Mouse (Mus musculus) kidney, postnatal 0 days (tissue): ENCODE measurements around the gene Gm5916. TPM values are rescaled to one million over a fixed set of nuclear protein-coding genes. Genes with fewer than 3 reads are reported as not detected.

Experiments
- ATAC-seq: fragments of 200-750 bp; cut with Nextera tagmentation; replicated peaks from 2 replicates; pipeline ENCODE4 v1.8.0; 2017; ENCODE audit warnings: low read depth, moderate number of reproducible peaks, moderate TSS enrichment, moderate library complexity; ENCODE audit not compliant: low FRiP score
- DNase-seq: peaks from one replicate; pipeline ENCODE4 v3.0.0-alpha.2; 2016; ENCODE audit warnings: low spot score
- H3K27ac ChIP-seq: fragments of 300-500 bp; sonication (generic); 2 replicates; pipeline ENCODE4 v1.5.1; 2014; ENCODE audit warnings: mild to moderate bottlenecking
- H3K27me3 ChIP-seq: fragments of 300-500 bp; sonication (generic); 2 replicates; pipeline ENCODE4 v1.6.1; 2014; ENCODE audit warnings: low read length, mixed read lengths; ENCODE audit not compliant: insufficient read depth
- H3K36me3 ChIP-seq: fragments of 300-500 bp; sonication (generic); 2 replicates; pipeline ENCODE4 v1.6.1; 2014; ENCODE audit warnings: low read length, mixed read lengths; ENCODE audit not compliant: insufficient read depth
- H3K4me1 ChIP-seq: fragments of 300-500 bp; sonication (generic); replicated peaks from 2 replicates; pipeline ENCODE4 v1.6.1; 2014; ENCODE audit warnings: antibody characterized with exemption, low read length, mixed read lengths; ENCODE audit not compliant: insufficient read depth
- H3K4me2 ChIP-seq: fragments of 300-500 bp; sonication (generic); 2 replicates; pipeline ENCODE4 v1.6.1; 2014; ENCODE audit warnings: mild to moderate bottlenecking, low read length, moderate library complexity, mixed read lengths
- H3K4me3 ChIP-seq: fragments of 300-500 bp; sonication (generic); replicated peaks from 2 replicates; pipeline ENCODE4 v1.5.1; 2014; ENCODE audit warnings: low read depth, low read length
- H3K9ac ChIP-seq: fragments of 300-500 bp; sonication (generic); 2 replicates; pipeline ENCODE4 v1.6.1; 2014; ENCODE audit warnings: low read depth, low read length
- H3K9me3 ChIP-seq: fragments of 300-500 bp; sonication (generic); replicated peaks from 2 replicates; pipeline ENCODE4 v1.6.1; 2016; ENCODE audit warnings: low read length, inconsistent platforms, mixed read lengths
- CTCF ChIP-seq: IDR thresholded peaks from 2 replicates; pipeline ENCODE4 v1.5.1; 2016; ENCODE audit warnings: antibody characterized with exemption, low read depth, mild to moderate bottlenecking, moderate library complexity
- WGBS: fragments of 180-500 bp; shearing (Covaris S2); extraction: QIAGEN DNeasy Blood & Tissue Kit; methylation state at CpG from one replicate; pipeline ENCODE4 v1.1.7; 2014; 5-methylcytosine and 5-hydroxymethylcytosine counted together
- polyA plus RNA-seq: library from polyadenylated mRNA; unstranded; fragments of >200 nt; fragmentation: Nextera tagmentation; extraction: Ambion mirVana; gene quantifications from 2 replicates; pipeline ENCODE4 v1.2.1, GENCODE M21; 2015

The Gm5916 gene
- not detected in 2 replicates for polyA plus RNA-seq

DNA sequence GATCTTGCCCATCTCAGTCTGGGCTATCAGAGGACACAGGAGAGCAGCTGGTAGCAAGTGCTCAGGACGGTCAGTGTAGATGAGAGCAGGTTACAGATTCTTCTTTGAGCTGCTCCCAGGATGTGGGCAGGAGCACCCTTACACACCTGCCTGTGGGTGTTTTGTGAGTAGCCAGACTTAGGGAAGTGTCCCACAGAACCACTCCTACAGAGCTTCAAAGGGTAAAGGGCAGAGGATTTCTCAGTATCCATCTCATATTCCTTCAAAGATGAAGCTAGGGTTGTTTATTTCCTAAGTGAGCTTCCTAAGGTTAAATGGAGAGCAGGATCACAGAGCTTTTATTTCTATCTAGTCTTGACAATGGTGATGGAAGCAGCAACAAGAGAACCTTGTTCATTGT, at the start of gene Gm5916:
Gm5916 (minus strand) TSS at position 101 of the 400 bp plus-strand sequence.
- no peak within 1 kb of the TSS for H3K9ac ChIP-seq
- ATAC-seq (no peak), DNase-seq (no peak)
- no peaks in the 10 kb centered on the region for H3K36me3 ChIP-seq
- TF ChIP-seq CTCF: no peak
- no peaks in the 10 kb centered on the region for H3K4me1 ChIP-seq
- H3K27ac ChIP-seq: no peak within 1 kb of the TSS
- H3K4me2 ChIP-seq: no peak within 1 kb of the TSS
- no peaks in the 10 kb centered on the region for H3K27me3 ChIP-seq
- no peaks in the 10 kb centered on the region for H3K9me3 ChIP-seq
- H3K4me3 ChIP-seq: no peak within 1 kb of the TSS
- 70% methylated on average over 1 of the region's 1 CpGs for WGBS

Other genes starting within 250 kb of the Gm5916 start
- not detected in 2 replicates for gene 9230113P08Rik, start 220.4 kb downstream of the Gm5916 start, polyA plus RNA-seq